Mouse (Mus musculus) forebrain, embryonic 14.5 days (tissue): ENCODE results near the gene Tbc1d9b. TPM values are rescaled to one million over a fixed set of nuclear protein-coding genes. Genes with fewer than 3 reads are reported as not detected.

Experiments used
- ATAC-seq: fragments of 200-750 bp; cut with Nextera tagmentation; 2 replicates; pipeline ENCODE4 v1.8.0; 2017; ENCODE audit warnings: mild to moderate bottlenecking, moderate library complexity
- DNase-seq: peaks from one replicate; pipeline ENCODE4 v3.0.0-alpha.2; 2015; ENCODE audit warnings: low spot score
- H3K27ac ChIP-seq: fragments of 300-500 bp; sonication (generic); 2 replicates; pipeline ENCODE4 v1.5.1; 2014; ENCODE audit warnings: low read depth, mild to moderate bottlenecking, control low read depth, low read length, moderate library complexity
- H3K27me3 ChIP-seq: fragments of 300-500 bp; sonication (generic); replicated peaks from 2 replicates; pipeline ENCODE4 v1.6.1; 2014; ENCODE audit warnings: low read length, control low read depth, mixed read lengths; ENCODE audit not compliant: control insufficient read depth, insufficient read depth
- H3K36me3 ChIP-seq: fragments of 300-500 bp; sonication (generic); 2 replicates; pipeline ENCODE4 v1.6.1; 2014; ENCODE audit warnings: low read length, control low read depth; ENCODE audit not compliant: control insufficient read depth, insufficient read depth
- H3K4me1 ChIP-seq: fragments of 300-500 bp; sonication (generic); 2 replicates; pipeline ENCODE4 v1.6.1; 2014; ENCODE audit warnings: antibody characterized with exemption, low read length, control low read depth; ENCODE audit not compliant: control insufficient read depth, insufficient read depth
- H3K4me2 ChIP-seq: fragments of 300-500 bp; sonication (generic); 2 replicates; pipeline ENCODE4 v1.6.1; 2014; ENCODE audit warnings: mild to moderate bottlenecking, control low read depth, low read length
- H3K4me3 ChIP-seq: fragments of 300-500 bp; sonication (generic); 2 replicates; pipeline ENCODE4 v1.5.1; 2014; ENCODE audit warnings: low read depth, low read length, control low read depth
- H3K9ac ChIP-seq: fragments of 300-500 bp; sonication (generic); 2 replicates; pipeline ENCODE4 v1.6.1; 2014; ENCODE audit warnings: mild to moderate bottlenecking, low read length, control low read depth, moderate library complexity
- H3K9me3 ChIP-seq: fragments of 300-500 bp; sonication (generic); replicated peaks from 2 replicates; pipeline ENCODE4 v1.6.1; 2016; ENCODE audit warnings: low read length, control low read depth, mixed read lengths; ENCODE audit not compliant: control insufficient read depth
- WGBS: fragments of 180-500 bp; shearing (Covaris S2); extraction: QIAGEN DNeasy Blood & Tissue Kit; methylation state at CpG from one replicate; pipeline ENCODE4 v1.1.7; 2014; 5-methylcytosine and 5-hydroxymethylcytosine counted together
- polyA plus RNA-seq: library from polyadenylated mRNA; unstranded; fragments of >200 nt; fragmentation: Nextera tagmentation; extraction: Ambion mirVana; gene quantifications from 2 replicates; pipeline ENCODE4 v1.2.1, GENCODE M21; 2014

The Tbc1d9b gene
- polyA plus RNA-seq = 23.3 and 28.3 TPM in 2 replicates

- H3K9me3 ChIP-seq = no peaks in the 10 kb centered on the region
- peaks cover 8% of the 10 kb centered on the region for H3K4me1 ChIP-seq
- H3K27ac ChIP-seq = peak within 1 kb of the TSS; percentile 84
- peak within 1 kb of the TSS; percentile 87 for H3K4me3 ChIP-seq
- WGBS = under 1% methylated on average over 77 of the region's 77 CpGs
- ATAC-seq (peak; percentile 95), DNase-seq (peak; percentile 93)
- H3K27me3 ChIP-seq = no peaks in the 10 kb centered on the region
- H3K4me2 ChIP-seq = peak within 1 kb of the TSS; percentile 90
- H3K9ac ChIP-seq = peak within 1 kb of the TSS; percentile 99
- peaks cover 6% of the 10 kb centered on the region for H3K36me3 ChIP-seq
These were observed at the start of gene Tbc1d9b for GRCm38 (mm10) chr11:50130811-50131766. Tbc1d9b (plus strand) TSS chr11:50131396.

DNA sequence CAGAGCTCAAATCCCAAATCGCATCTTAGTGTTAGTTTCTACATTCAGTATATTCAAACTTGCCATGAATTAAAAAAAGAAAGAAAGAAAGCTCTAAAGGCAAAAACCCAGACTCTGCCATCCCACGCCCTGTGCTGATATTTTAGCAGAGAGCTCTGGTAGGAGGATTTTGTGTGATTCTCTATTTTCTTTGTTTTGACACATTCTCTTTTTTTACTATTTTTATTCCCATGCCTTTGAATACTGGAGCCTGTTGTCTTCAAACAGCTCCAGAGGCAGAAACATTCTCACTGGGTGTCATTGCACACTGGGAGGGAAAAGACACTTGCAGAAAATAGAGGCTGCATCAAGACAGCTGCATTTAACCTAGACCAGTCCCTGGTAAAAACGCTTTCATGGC is 45.0 kb upstream of the Tbc1d9b start:
- no peaks in the 10 kb centered on the region for H3K27me3 ChIP-seq
- no peak overlapping the region for H3K4me2 ChIP-seq
- ATAC-seq (no peak), DNase-seq (no peak)
- H3K9me3 ChIP-seq = no peaks in the 10 kb centered on the region
- no peak overlapping the region for H3K27ac ChIP-seq
- H3K36me3 ChIP-seq = peaks cover 60% of the 10 kb centered on the region
- H3K9ac ChIP-seq = no peak overlapping the region
- WGBS = 96% methylated on average over 3 of the region's 3 CpGs
- no peak overlapping the region for H3K4me3 ChIP-seq
- H3K4me1 ChIP-seq = peaks cover 11% of the 10 kb centered on the region

DNA sequence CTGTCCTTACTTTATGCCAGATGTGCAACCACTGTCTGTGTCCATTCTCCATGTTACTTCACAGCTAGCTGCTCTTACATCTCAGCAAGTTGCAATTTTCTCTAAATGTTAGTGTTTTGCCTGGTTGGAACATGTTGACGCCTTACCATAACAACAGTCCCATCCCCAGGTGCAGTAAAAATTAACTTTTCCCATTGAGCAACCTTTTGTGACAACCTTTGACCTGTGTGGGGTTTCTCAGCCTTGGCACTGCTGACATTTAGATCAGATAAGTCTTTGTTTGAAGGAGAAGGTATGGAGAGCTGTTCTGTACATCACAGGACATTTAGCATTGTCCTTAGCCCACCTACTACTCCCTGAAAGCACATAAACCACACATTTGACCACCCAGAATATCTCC is 41.4 kb upstream of the Tbc1d9b start:
- no peak for DNase-seq
- H3K4me2 ChIP-seq = no peak overlapping the region
- H3K27me3 ChIP-seq = no peaks in the 10 kb centered on the region
- no peak for ATAC-seq
- no peak overlapping the region for H3K9ac ChIP-seq
- no peak overlapping the region for H3K4me3 ChIP-seq
- no peaks in the 10 kb centered on the region for H3K9me3 ChIP-seq
- peaks cover 71% of the 10 kb centered on the region for H3K36me3 ChIP-seq
- peaks cover 11% of the 10 kb centered on the region for H3K4me1 ChIP-seq
- H3K27ac ChIP-seq = no peak overlapping the region
- WGBS = 100% methylated on average over 1 of the region's 1 CpGs

DNA sequence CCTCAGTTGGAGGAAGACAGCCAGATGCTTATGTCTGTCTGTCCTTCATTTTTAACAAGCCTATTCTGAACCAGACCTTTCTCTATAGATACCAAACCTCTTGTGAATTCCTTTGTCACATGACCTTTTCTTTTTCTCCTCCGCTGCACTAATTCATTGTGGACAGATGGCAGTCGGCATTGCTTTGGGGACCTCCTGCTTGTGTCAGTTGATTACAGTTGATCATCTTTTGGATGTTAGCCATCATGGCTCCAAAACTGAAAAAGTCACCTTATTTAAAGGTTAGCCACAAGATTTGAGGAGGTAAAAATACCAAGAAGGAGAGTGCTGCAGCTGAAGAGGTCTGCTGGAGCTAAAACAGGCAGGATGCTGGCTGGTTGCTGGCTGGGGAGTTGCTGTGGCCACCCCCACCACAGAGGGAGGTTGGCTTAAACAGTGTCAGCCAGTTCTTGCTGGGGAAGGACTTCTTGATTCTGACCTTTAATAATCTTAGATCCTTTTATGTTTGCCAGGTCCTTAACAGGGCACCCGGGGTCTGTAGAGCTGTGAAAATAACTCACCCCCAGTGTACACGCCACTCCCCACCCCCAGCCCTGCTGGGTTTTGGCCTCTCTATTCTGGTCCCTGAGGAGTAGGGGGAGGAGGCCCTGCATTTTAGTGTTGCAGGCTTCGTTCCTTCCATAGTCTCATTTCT is 40.1 kb upstream of the Tbc1d9b start:
- Histone ChIP-seq H3K4me2 (no peak overlapping the region), H3K27ac (0 out of 2 replicates have a peak overlapping the region, but pooled peaks have one; percentile 15), H3K9me3 (no peaks in the 10 kb centered on the region), H3K27me3 (no peaks in the 10 kb centered on the region), H3K36me3 (peaks cover 77% of the 10 kb centered on the region), H3K4me3 (no peak overlapping the region), H3K4me1 (peaks cover 11% of the 10 kb centered on the region), H3K9ac (no peak overlapping the region)
- peak; percentile 27 for DNase-seq
- WGBS = 49% methylated on average over 5 of the region's 5 CpGs
- peak; percentile 46; the same call in 1 of the 2 replicates for ATAC-seq

- ATAC-seq (peak; percentile 18; the same call in 1 of the 2 replicates), DNase-seq (no peak)
These were observed 39.5 kb upstream of the Tbc1d9b start for GRCm38 (mm10) chr11:50091681-50092080.

DNA sequence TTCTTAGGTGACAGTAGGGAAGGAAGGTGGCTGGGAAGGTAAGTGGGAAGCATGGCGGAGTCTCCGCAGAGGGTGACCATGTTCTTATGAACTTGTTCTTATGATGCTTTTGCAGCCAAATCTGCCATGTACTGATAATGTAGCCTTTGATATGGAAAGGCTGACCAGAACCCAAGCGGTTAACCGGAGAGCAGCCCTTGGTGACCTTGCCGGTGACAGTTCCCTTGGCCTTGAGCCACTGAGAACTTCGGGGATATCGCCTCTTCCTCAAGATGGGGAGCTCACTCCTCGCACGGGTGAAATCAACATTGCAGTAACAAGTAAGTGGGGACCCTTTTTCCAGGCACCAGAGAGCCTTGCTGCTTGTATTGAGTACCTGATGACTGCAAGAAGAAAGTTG is 35.5 kb upstream of the Tbc1d9b start:
- DNase-seq (no peak), ATAC-seq (no peak)
- Histone ChIP-seq H3K4me3 (no peak overlapping the region), H3K27me3 (no peaks in the 10 kb centered on the region), H3K27ac (no peak overlapping the region), H3K36me3 (peaks cover 64% of the 10 kb centered on the region), H3K4me1 (peaks cover 5% of the 10 kb centered on the region), H3K9me3 (no peaks in the 10 kb centered on the region), H3K4me2 (no peak overlapping the region), H3K9ac (no peak overlapping the region)
- 93% methylated on average over 9 of the region's 9 CpGs for WGBS

More at GRCm38 (mm10) chr11:50091681-50092080, 39.5 kb upstream of the Tbc1d9b start:
- H3K36me3 ChIP-seq = peaks cover 75% of the 10 kb centered on the region
- no peaks in the 10 kb centered on the region for H3K27me3 ChIP-seq
- no peak overlapping the region for H3K27ac ChIP-seq
- no peak overlapping the region for H3K9ac ChIP-seq
- H3K4me2 ChIP-seq = no peak overlapping the region
- no peak overlapping the region for H3K4me3 ChIP-seq
- H3K4me1 ChIP-seq = peaks cover 11% of the 10 kb centered on the region
- no peaks in the 10 kb centered on the region for H3K9me3 ChIP-seq

GRCm38 (mm10) chr11:50097091-50097490 is 34.1 kb upstream of the Tbc1d9b start:
- no peak overlapping the region for H3K4me2 ChIP-seq
- H3K4me1 ChIP-seq = no peaks in the 10 kb centered on the region
- no peak for DNase-seq
- no peak overlapping the region for H3K4me3 ChIP-seq
- H3K9me3 ChIP-seq = no peaks in the 10 kb centered on the region
- whole genome bisulfite sequencing = 94% methylated on average over 6 of the region's 6 CpGs
- no peak overlapping the region for H3K9ac ChIP-seq
- no peaks in the 10 kb centered on the region for H3K27me3 ChIP-seq
- H3K27ac ChIP-seq = no peak overlapping the region
- no peak for ATAC-seq
- peaks cover 52% of the 10 kb centered on the region for H3K36me3 ChIP-seq

- no peak for ATAC-seq
- no peak overlapping the region for H3K27ac ChIP-seq
These were observed 32.2 kb upstream of the Tbc1d9b start for GRCm38 (mm10) chr11:50098961-50099481.

More at GRCm38 (mm10) chr11:50098961-50099481, 32.2 kb upstream of the Tbc1d9b start:
- H3K4me1 ChIP-seq = no peaks in the 10 kb centered on the region
- WGBS = 77% methylated on average over 8 of the region's 8 CpGs
- no peaks in the 10 kb centered on the region for H3K9me3 ChIP-seq
- no peak overlapping the region for H3K4me3 ChIP-seq
- DNase-seq = no peak
- H3K27me3 ChIP-seq = no peaks in the 10 kb centered on the region
- peaks cover 50% of the 10 kb centered on the region for H3K36me3 ChIP-seq
- no peak overlapping the region for H3K9ac ChIP-seq
- no peak overlapping the region for H3K4me2 ChIP-seq
